Mouse (Mus musculus) heart, adult 11 months (tissue): Measurements from ENCODE around the gene Galnt12.
A peak's percentile ranks its signal among the peaks of the same experiment; 100 is the strongest.

Experiments
- DNase-seq: peaks from one replicate; pipeline ENCODE4 v3.0.0; 2022

Galnt12 gene

GRCm38 (mm10) chr4:47103561-47103960 is 11.9 kb downstream of the Galnt12 start:
- DNase-seq: peak; percentile 96

GRCm38 (mm10) chr4:47111885-47112284 is 20.2 kb downstream of the Galnt12 start:
- DNase-seq: no peak

GRCm38 (mm10) chr4:47112560-47112959 is 20.9 kb downstream of the Galnt12 start:
- DNase-seq: no peak

- DNase-seq: peak; percentile 89
These were observed 30.5 kb downstream of the Galnt12 start for GRCm38 (mm10) chr4:47122051-47122706.

GRCm38 (mm10) chr4:47124140-47124711 is 32.5 kb downstream of the Galnt12 start:
- DNase-seq: peak; percentile 82

- DNase-seq: no peak
These were observed 36.8 kb downstream of the Galnt12 start for GRCm38 (mm10) chr4:47128515-47128914.

- DNase-seq: peak; percentile 95
These were observed 37.9 kb downstream of the Galnt12 start for GRCm38 (mm10) chr4:47129572-47129971.

- DNase-seq: peak; percentile 87
These were observed 38.7 kb downstream of the Galnt12 start for GRCm38 (mm10) chr4:47130111-47131050.

GRCm38 (mm10) chr4:47131931-47132330 is 40.2 kb downstream of the Galnt12 start:
- DNase-seq: peak; percentile 90

- DNase-seq: peak; percentile 97
These were observed 40.7 kb downstream of the Galnt12 start for GRCm38 (mm10) chr4:47132413-47132812.

GRCm38 (mm10) chr4:47136699-47137101 is 45.0 kb downstream of the Galnt12 start:
- DNase-seq: peak; percentile 99

- peak; percentile 99 for DNase-seq
These were observed 45.8 kb downstream of the Galnt12 start for GRCm38 (mm10) chr4:47137479-47137878.

GRCm38 (mm10) chr4:47138411-47138810 is 46.7 kb downstream of the Galnt12 start:
- DNase-seq: peak; percentile 85

GRCm38 (mm10) chr4:47138967-47139777 is 47.5 kb downstream of the Galnt12 start:
- DNase-seq: peak; percentile 96

- DNase-seq: peak; percentile 94
These were observed 48.6 kb downstream of the Galnt12 start for GRCm38 (mm10) chr4:47140301-47140700.

- peak; percentile 84 for DNase-seq
These were observed 49.9 kb downstream of the Galnt12 start for GRCm38 (mm10) chr4:47141444-47142154.

GRCm38 (mm10) chr4:47143849-47144248 is 52.1 kb downstream of the Galnt12 start:
- DNase-seq: peak; percentile 92

GRCm38 (mm10) chr4:47145341-47145740 is 53.6 kb downstream of the Galnt12 start:
- peak; percentile 71 for DNase-seq

- DNase-seq: peak; percentile 23
These were observed 54.9 kb downstream of the Galnt12 start for GRCm38 (mm10) chr4:47146561-47146960.

- peak; percentile 98 for DNase-seq
These were observed 58.3 kb downstream of the Galnt12 start for GRCm38 (mm10) chr4:47149963-47150362.

- DNase-seq: peak; percentile 80
These were observed 59.1 kb downstream of the Galnt12 start for GRCm38 (mm10) chr4:47150806-47151205.
